Mouse (Mus musculus) forebrain, postnatal 0 days (tissue): ENCODE results near the gene Kcnq2. TPM values are rescaled to one million over a fixed set of nuclear protein-coding genes. Genes with fewer than 3 reads are reported as not detected.

Source experiments
- ATAC-seq: fragments of 200-750 bp; cut with Nextera tagmentation; 2 replicates; pipeline ENCODE4 v1.8.0; 2017; ENCODE audit warnings: mild to moderate bottlenecking, moderate library complexity
- DNase-seq: peaks from one replicate; pipeline ENCODE4 v3.0.0-alpha.2; 2015
- H3K27ac ChIP-seq: fragments of 300-500 bp; sonication (generic); 2 replicates; pipeline ENCODE4 v1.5.1; 2014; ENCODE audit warnings: low read depth, mild to moderate bottlenecking, antibody characterized with exemption, low read length, moderate library complexity, mixed read lengths
- H3K27me3 ChIP-seq: fragments of 300-500 bp; sonication (generic); 2 replicates; pipeline ENCODE4 v1.6.1; 2014; ENCODE audit warnings: mild to moderate bottlenecking, low read length, mixed read lengths; ENCODE audit not compliant: insufficient read depth
- H3K36me3 ChIP-seq: fragments of 300-500 bp; sonication (generic); 2 replicates; pipeline ENCODE4 v1.6.1; 2014; ENCODE audit warnings: mild to moderate bottlenecking, moderate library complexity; ENCODE audit not compliant: insufficient read depth
- H3K4me1 ChIP-seq: fragments of 300-500 bp; sonication (generic); 2 replicates; pipeline ENCODE4 v1.6.1; 2014; ENCODE audit warnings: antibody characterized with exemption; ENCODE audit not compliant: insufficient read depth
- H3K4me2 ChIP-seq: fragments of 300-500 bp; sonication (generic); 2 replicates; pipeline ENCODE4 v1.6.1; 2014; ENCODE audit warnings: low read depth, mild to moderate bottlenecking, moderate library complexity
- H3K4me3 ChIP-seq: fragments of 300-500 bp; sonication (generic); 2 replicates; pipeline ENCODE4 v1.5.1; 2014; ENCODE audit warnings: low read depth, low read length, mixed read lengths
- H3K9ac ChIP-seq: fragments of 300-500 bp; sonication (generic); 2 replicates; pipeline ENCODE4 v1.6.1; 2014; ENCODE audit warnings: mild to moderate bottlenecking
- H3K9me3 ChIP-seq: fragments of 300-500 bp; sonication (generic); 2 replicates; pipeline ENCODE4 v1.6.1; 2016; ENCODE audit warnings: low read length
- CTCF ChIP-seq: sonication (generic); IDR thresholded peaks from 2 replicates; pipeline ENCODE4 v1.5.1; 2016; ENCODE audit warnings: antibody characterized with exemption, control low read depth, low read depth
- WGBS: fragments of 180-500 bp; shearing (Covaris S2); extraction: QIAGEN DNeasy Blood & Tissue Kit; methylation state at CpG from one replicate; pipeline ENCODE4 v1.1.7; 2014; 5-methylcytosine and 5-hydroxymethylcytosine counted together
- polyA plus RNA-seq: library from polyadenylated mRNA; unstranded; fragments of >200 nt; fragmentation: Nextera tagmentation; extraction: Ambion mirVana; gene quantifications from 2 replicates; pipeline ENCODE4 v1.2.1, GENCODE M21; 2015
- total RNA-seq: library from RNA; depleted of rRNA; stranded (reverse); fragments of >200 nt; gene quantifications from 2 replicates; pipeline ENCODE4 v1.2.3, GENCODE M21; 2014

Kcnq2 gene
- total and polyA plus RNA-seq, 2 experiments from 2014 or later, result 31.7 to 134 TPM

DNA sequence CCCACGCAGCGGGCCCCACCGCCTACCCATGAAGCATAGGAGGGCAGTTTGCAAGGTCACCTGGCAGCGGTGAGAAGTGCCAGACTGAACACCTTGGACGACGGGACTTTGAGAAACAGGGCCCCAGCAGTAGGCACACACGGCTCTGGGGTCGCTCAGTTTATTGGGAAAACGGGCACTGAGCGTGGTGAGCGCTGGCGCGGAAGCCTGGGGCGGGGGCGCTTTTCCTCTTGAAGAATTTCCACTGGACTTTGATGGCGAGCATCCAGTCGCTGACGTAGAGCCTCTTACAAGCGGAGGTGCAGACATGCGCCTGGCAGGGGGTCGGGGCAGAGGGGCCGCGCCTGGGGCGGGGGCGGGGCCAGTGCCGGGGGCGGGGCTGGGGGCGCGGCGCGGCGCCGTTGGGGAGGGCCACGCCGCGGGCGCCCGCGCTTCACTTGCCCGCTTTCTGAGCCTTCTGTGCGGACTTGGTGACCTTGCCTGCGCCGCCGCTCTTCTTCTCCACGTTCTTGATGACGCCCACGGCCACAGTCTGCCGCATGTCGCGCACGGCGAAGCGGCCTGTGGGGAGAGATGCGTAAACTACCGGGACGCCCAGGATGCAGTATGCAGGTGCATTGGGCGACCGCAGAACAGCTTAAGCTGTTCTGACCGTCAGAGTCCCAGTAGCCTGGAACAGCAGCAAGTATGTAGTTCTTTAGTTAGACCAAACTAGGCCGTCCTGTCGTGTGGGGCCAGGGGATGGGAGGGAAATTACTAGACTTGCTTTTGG is 12.6 kb upstream of the Kcnq2 start:
- TF ChIP-seq CTCF, result no peak
- H3K27ac ChIP-seq, result no peak overlapping the region
- peak overlapping the region; percentile 37 for H3K4me3 ChIP-seq
- no peaks in the 10 kb centered on the region for H3K4me1 ChIP-seq
- H3K9ac ChIP-seq, result peak overlapping the region; percentile 25; the same call in 1 of the 2 replicates
- no peaks in the 10 kb centered on the region for H3K9me3 ChIP-seq
- H3K36me3 ChIP-seq, result peaks cover 33% of the 10 kb centered on the region
- peak overlapping the region; percentile 69 for H3K4me2 ChIP-seq
- peak; percentile 54 for DNase-seq
- H3K27me3 ChIP-seq, result no peaks in the 10 kb centered on the region
- 4% methylated on average over 60 of the region's 61 CpGs for WGBS
- ATAC-seq, result peak; percentile 32; the same call in 1 of the 2 replicates

DNA sequence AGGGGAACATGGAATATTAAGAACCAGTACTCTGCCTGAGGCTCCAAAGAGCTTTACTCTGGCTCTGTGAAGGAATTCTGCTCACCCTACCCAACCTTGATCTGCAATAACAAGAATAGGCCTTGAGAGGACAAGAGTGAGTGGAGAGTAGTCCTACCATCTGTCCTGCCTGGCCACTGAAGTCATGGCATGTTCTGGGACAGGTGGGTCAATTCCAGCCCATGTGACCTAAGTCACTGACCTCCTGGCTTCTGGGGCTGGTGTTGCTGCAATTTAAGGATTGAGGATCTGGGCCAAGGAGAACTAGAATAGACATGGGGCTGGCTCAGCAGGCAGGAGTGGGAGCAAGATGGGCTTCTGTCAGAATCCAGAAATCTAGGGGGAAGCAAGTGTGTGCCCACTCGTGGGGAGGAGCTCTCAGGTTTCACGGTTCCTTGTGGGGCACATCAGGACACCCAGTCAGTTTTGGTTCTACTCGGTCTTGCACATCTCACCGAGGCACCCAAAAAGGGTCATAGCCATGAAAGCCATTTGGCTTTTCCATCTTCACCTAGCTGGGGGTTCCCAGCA is 12.0 kb upstream of the Kcnq2 start:
- Histone ChIP-seq H3K9ac (no peak overlapping the region), H3K27ac (no peak overlapping the region), H3K36me3 (peaks cover 29% of the 10 kb centered on the region), H3K4me1 (no peaks in the 10 kb centered on the region), H3K9me3 (no peaks in the 10 kb centered on the region), H3K4me2 (peak overlapping the region; percentile 69), H3K27me3 (no peaks in the 10 kb centered on the region), H3K4me3 (peak overlapping the region; percentile 37; the same call in 1 of the 2 replicates)
- no peak for TF ChIP-seq CTCF
- ATAC-seq (no peak), DNase-seq (no peak)
- WGBS, result 64% methylated on average over 4 of the region's 4 CpGs

GRCm38 (mm10) chr2:181144675-181145074 is 9.6 kb upstream of the Kcnq2 start:
- no peak overlapping the region for H3K4me2 ChIP-seq
- no peak overlapping the region for H3K4me3 ChIP-seq
- no peak overlapping the region for H3K9ac ChIP-seq
- TF ChIP-seq CTCF, result no peak
- ATAC-seq, result no peak
- no peak overlapping the region for H3K27ac ChIP-seq
- no peaks in the 10 kb centered on the region for H3K9me3 ChIP-seq
- DNase-seq, result no peak
- no peaks in the 10 kb centered on the region for H3K4me1 ChIP-seq
- 87% methylated on average over 2 of the region's 2 CpGs for WGBS
- H3K36me3 ChIP-seq, result peaks cover 19% of the 10 kb centered on the region
- H3K27me3 ChIP-seq, result no peaks in the 10 kb centered on the region

- 64% methylated on average over 2 of the region's 2 CpGs for WGBS
- no peak for TF ChIP-seq CTCF
Observed at GRCm38 (mm10) chr2:181143509-181144276, 8.6 kb upstream of the Kcnq2 start.

DNA sequence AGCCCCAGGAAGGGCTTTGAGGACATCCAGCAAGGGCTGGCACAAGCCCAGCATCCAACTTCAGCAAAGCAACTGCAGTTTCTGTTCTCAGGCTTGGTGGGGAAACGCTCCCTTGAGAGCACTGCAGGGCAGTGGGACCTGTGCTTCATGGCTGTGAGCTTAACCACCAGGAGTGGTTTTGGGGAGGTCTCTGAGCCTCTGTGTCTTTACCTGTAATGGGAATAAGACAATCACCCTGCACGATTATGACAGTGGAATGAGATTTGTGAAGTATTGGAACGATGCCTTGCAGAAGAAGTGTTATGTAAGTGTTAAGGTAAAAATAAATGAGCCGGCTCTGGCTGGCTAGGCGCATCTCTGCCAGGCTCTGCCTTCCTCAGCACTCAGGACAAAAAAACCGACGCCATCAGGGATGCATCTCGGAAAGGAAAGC is 7.6 kb upstream of the Kcnq2 start:
- 59% methylated on average over 8 of the region's 8 CpGs for WGBS
- no peak for DNase-seq
- no peaks in the 10 kb centered on the region for H3K9me3 ChIP-seq
- no peak overlapping the region for H3K4me3 ChIP-seq
- H3K36me3 ChIP-seq, result peaks cover 7% of the 10 kb centered on the region
- ATAC-seq, result no peak
- TF ChIP-seq CTCF, result no peak
- H3K27me3 ChIP-seq, result peaks cover 4% of the 10 kb centered on the region
- H3K27ac ChIP-seq, result no peak overlapping the region
- no peak overlapping the region for H3K4me2 ChIP-seq
- H3K9ac ChIP-seq, result no peak overlapping the region
- H3K4me1 ChIP-seq, result no peaks in the 10 kb centered on the region

More at GRCm38 (mm10) chr2:181143509-181144276, 8.6 kb upstream of the Kcnq2 start:
- H3K4me1 ChIP-seq, result no peaks in the 10 kb centered on the region
- no peaks in the 10 kb centered on the region for H3K9me3 ChIP-seq
- H3K36me3 ChIP-seq, result peaks cover 17% of the 10 kb centered on the region
- ATAC-seq, result no peak
- peaks cover 4% of the 10 kb centered on the region; the same call in 1 of the 2 replicates for H3K27me3 ChIP-seq
- DNase-seq, result no peak
- no peak overlapping the region for H3K4me2 ChIP-seq
- H3K9ac ChIP-seq, result no peak overlapping the region
- H3K4me3 ChIP-seq, result no peak overlapping the region
- no peak overlapping the region; the same call in 1 of the 2 replicates for H3K27ac ChIP-seq

GRCm38 (mm10) chr2:181139641-181140193 is 4.6 kb upstream of the Kcnq2 start:
- Histone ChIP-seq H3K27ac (no peak overlapping the region), H3K9ac (no peak overlapping the region), H3K36me3 (no peaks in the 10 kb centered on the region), H3K9me3 (no peaks in the 10 kb centered on the region), H3K4me2 (no peak overlapping the region), H3K27me3 (peaks cover 9% of the 10 kb centered on the region), H3K4me1 (0 out of 2 replicates have a peak, but pooled peaks cover 4% of the 10 kb centered on the region), H3K4me3 (no peak overlapping the region)
- DNase-seq (no peak), ATAC-seq (no peak)
- WGBS, result 74% methylated on average over 5 of the region's 5 CpGs
- TF ChIP-seq CTCF, result no peak
